Mouse (Mus musculus) left cerebral cortex, postnatal 10 days (tissue): ENCODE results near the gene Nudt22. TPM values are rescaled to one million over a fixed set of nuclear protein-coding genes. Genes with fewer than 3 reads are reported as not detected.

Source experiments
- DNase-seq, 2 experiments: peaks; one replicate each; pipeline ENCODE4 v3.0.0; 2021 to 2022; ENCODE audit warnings: low spot score in 2 of 2, mixed read lengths in 1 of 2; ENCODE audit errors: extremely low spot score in 1 of 2
- intact Hi-C: fragments of 180-260 bp; cut with DNase I; formaldehyde crosslinking; loops from one replicate; pipeline ENCODE4 v1.15.1; 2025
- total RNA-seq, 2 experiments: library from RNA; stranded (reverse); gene quantifications; 2 replicates each; pipeline ENCODE4 v1.2.3; 2021

Gene Nudt22
- total RNA-seq, 2 experiments from 2014 or later = 9.2 to 9.5 TPM

GRCm38 (mm10) chr19:6968491-6969271, 27.2 kb downstream of the Nudt22 start:
- intact Hi-C loops = no loop called here
- no peak for DNase-seq

- DNase-seq = no peak
- intact Hi-C loops = no loop called here
Measured at GRCm38 (mm10) chr19:6956461-6956860, 39.5 kb downstream of the Nudt22 start.

GRCm38 (mm10) chr19:6955424-6955823, 40.5 kb downstream of the Nudt22 start:
- intact Hi-C loops = no loop called here
- no peak for DNase-seq

GRCm38 (mm10) chr19:6954046-6954445, 41.9 kb downstream of the Nudt22 start:
- intact Hi-C loops = no loop called here
- DNase-seq = peak in 1 of 2 experiments; percentile 68

GRCm38 (mm10) chr19:6952712-6953037, 43.2 kb downstream of the Nudt22 start:
- intact Hi-C loops = no loop called here
- peak in 1 of 2 experiments; percentile 72 for DNase-seq

DNA sequence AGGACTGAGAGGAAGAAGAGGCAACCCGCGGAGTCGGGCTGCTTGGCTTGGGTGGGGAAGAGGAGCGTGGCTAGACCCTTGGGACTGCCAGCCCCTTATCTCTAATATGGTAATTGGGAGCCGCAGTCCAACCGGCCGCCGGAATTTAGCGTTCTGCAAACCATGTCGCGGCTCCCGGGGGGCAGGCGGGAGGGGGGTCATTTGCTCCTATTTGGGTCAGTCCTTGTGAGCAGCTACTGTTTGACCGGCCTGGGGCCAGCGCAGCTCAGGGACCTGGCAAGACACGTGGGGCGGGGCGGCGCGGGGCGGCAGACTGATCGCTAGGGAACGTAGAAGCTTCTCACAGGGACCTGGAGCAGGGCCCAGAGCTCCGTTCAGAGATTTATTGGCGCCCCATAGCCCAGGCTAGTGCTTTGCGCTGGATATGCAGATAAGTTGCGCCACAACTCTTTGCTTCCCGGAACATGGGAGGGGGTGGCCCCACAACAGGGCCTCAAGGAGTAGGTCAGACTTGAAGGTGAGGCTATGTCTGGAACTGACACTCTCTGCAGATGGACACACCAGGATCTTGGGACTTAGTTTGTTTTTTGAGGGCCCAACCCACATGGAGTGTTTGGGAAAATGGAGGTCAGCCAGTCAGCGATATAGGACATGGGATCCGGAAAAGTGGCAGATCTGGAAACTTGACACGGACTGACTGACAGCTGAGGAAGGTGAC, 43.8 kb downstream of the Nudt22 start:
- DNase-seq = peak; percentile 71 to 88
- intact Hi-C loops = no loop called here

- intact Hi-C loops = no loop called here
- DNase-seq = peak; percentile 93 to 95
Measured at GRCm38 (mm10) chr19:6951381-6951968, 44.4 kb downstream of the Nudt22 start.

GRCm38 (mm10) chr19:6950613-6951153, 45.2 kb downstream of the Nudt22 start:
- peak; percentile 46 to 68 for DNase-seq
- intact Hi-C loops = no loop called here

GRCm38 (mm10) chr19:6949951-6950350, 46.0 kb downstream of the Nudt22 start:
- DNase-seq = no peak
- intact Hi-C loops = no loop called here

- DNase-seq = peak in 1 of 2 experiments; percentile 14
- intact Hi-C loops = no loop called here
Measured at GRCm38 (mm10) chr19:6949532-6949931, 46.4 kb downstream of the Nudt22 start.

GRCm38 (mm10) chr19:6948186-6948585, 47.7 kb downstream of the Nudt22 start:
- DNase-seq = no peak
- intact Hi-C loops = no loop called here

DNA sequence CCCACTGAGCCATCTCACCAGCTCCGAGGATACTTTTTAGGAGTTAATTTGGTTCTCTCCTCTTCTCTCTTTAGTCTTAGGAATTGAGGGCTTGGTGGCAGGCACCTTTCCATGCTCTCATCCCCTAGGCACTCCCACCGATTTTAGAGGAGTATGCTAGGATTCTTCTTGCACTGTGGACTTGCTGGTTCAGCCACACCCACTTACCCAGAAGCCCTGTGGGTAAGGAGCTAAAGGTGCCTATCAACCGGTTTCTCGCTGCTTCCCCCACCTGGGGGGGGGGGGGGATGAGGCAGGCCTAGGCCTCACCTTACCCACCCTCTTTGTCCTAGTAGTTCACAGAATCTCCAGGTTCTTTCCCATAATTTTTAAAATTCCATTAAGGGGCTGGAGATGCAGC, 48.2 kb downstream of the Nudt22 start:
- intact Hi-C loops = no loop called here
- no peak for DNase-seq

- intact Hi-C loops = loop anchor here (5.0 kb wide), 1 partner anchor 34 kb away; the partner anchor contains the start of gene Plcb3
- DNase-seq = peak in 1 of 2 experiments; percentile 17
Measured at GRCm38 (mm10) chr19:6943709-6944108, 52.2 kb downstream of the Nudt22 start.

Other genes starting within 250 kb of the Nudt22 start
- gene Rps6ka4, start 155.5 kb downstream of the Nudt22 start, total RNA-seq = 10 to 100 TPM; 25.7 to 31.1 TPM
- gene Ccdc88b, start 137.9 kb downstream of the Nudt22 start, total RNA-seq = 1 to 10 TPM; 1.3 TPM
- gene Trmt112, start 86.4 kb downstream of the Nudt22 start, total RNA-seq = 10 to 100 TPM; 42.5 to 49.6 TPM
- 100 to 1,000 TPM; 280 to 318 TPM for gene Prdx5, start 86.0 kb downstream of the Nudt22 start, total RNA-seq
- gene Esrra, start 74.3 kb downstream of the Nudt22 start, total RNA-seq = 10 to 100 TPM; 41.4 to 43.5 TPM
- 10 to 100 TPM; 14.0 to 20.6 TPM for gene Catsperz, start 70.7 kb downstream of the Nudt22 start, total RNA-seq
- 10 to 100 TPM; 36.6 to 38.1 TPM for gene Kcnk4, start 61.6 kb downstream of the Nudt22 start, total RNA-seq
- 10 to 100 TPM; 40.4 to 42.8 TPM for gene Bad, start 54.3 kb downstream of the Nudt22 start, total RNA-seq
- gene Gpr137, start 53.6 kb downstream of the Nudt22 start, total RNA-seq = 10 to 100 TPM; 78.7 to 79.5 TPM
- 10 to 100 TPM; 97.2 to 98.4 TPM for gene Ppp1r14b, start 21.1 kb downstream of the Nudt22 start, total RNA-seq
- 10 to 100 TPM; 11.2 to 11.6 TPM for gene Plcb3, start 19.6 kb downstream of the Nudt22 start, total RNA-seq
- 10 to 100 TPM; 65.3 to 65.5 TPM for gene Fkbp2, start 15.6 kb downstream of the Nudt22 start, total RNA-seq
- 10 to 100 TPM; 72.6 to 72.8 TPM for gene Vegfb, start 8.5 kb downstream of the Nudt22 start, total RNA-seq
- 10 to 100 TPM; 15.8 to 19.4 TPM for gene Dnajc4, start 3.5 kb downstream of the Nudt22 start, total RNA-seq
- gene Trpt1, start within 50 bp of the Nudt22 start, total RNA-seq = 10 to 100 TPM; 20.2 to 20.8 TPM
- 1 to 10 TPM; 3.7 to 5.5 TPM for gene Fermt3, start 23.4 kb upstream of the Nudt22 start, total RNA-seq
- 100 to 1,000 TPM; 136 TPM for gene Stip1, start 43.9 kb upstream of the Nudt22 start, total RNA-seq
- 1 to 10 TPM; 8.0 to 8.9 TPM for gene Macrod1, start 60.7 kb upstream of the Nudt22 start, total RNA-seq
- 10 to 100 TPM; 23.0 to 26.0 TPM for gene Flrt1, start 109.6 kb upstream of the Nudt22 start, total RNA-seq
- 100 to 1,000 TPM; 222 to 235 TPM for gene Otub1, start 210.2 kb upstream of the Nudt22 start, total RNA-seq
- gene Cox8a, start 221.5 kb upstream of the Nudt22 start, total RNA-seq = 100 to 1,000 TPM; 855 to 924 TPM
- gene Naa40, start 245.1 kb upstream of the Nudt22 start, total RNA-seq = 10 to 100 TPM; 40.6 to 41.5 TPM